Mouse (Mus musculus) neural tube, embryonic 12.5 days (tissue): ENCODE results near the gene Lingo3. TPM values are rescaled to one million over a fixed set of nuclear protein-coding genes. Genes with fewer than 3 reads are reported as not detected.
"Not testable (repeated sequence)": the region's sequence is repeated elsewhere in the genome, so short reads cannot be mapped to it uniquely, and the experiment has no call there.

Source experiments
- ATAC-seq: fragments of 200-750 bp; cut with Nextera tagmentation; 2 replicates; pipeline ENCODE4 v1.8.0; 2017; ENCODE audit warnings: low read depth, mild to moderate bottlenecking, moderate TSS enrichment, moderate library complexity; ENCODE audit not compliant: low FRiP score
- H3K27ac ChIP-seq: fragments of 300-500 bp; sonication (generic); 2 replicates; pipeline ENCODE4 v1.5.1; 2016
- H3K27me3 ChIP-seq: fragments of 300-500 bp; sonication (generic); replicated peaks from 2 replicates; pipeline ENCODE4 v1.6.1; 2016; ENCODE audit warnings: mild to moderate bottlenecking
- H3K36me3 ChIP-seq: fragments of 300-500 bp; sonication (generic); 2 replicates; pipeline ENCODE4 v1.6.1; 2016; ENCODE audit warnings: mild to moderate bottlenecking
- H3K4me1 ChIP-seq: fragments of 300-500 bp; sonication (generic); 2 replicates; pipeline ENCODE4 v1.6.1; 2016
- H3K4me2 ChIP-seq: fragments of 300-500 bp; sonication (generic); replicated peaks from 2 replicates; pipeline ENCODE4 v1.6.1; 2016; ENCODE audit warnings: mild to moderate bottlenecking
- H3K4me3 ChIP-seq: fragments of 300-500 bp; sonication (generic); 2 replicates; pipeline ENCODE4 v1.5.1; 2016
- H3K9ac ChIP-seq: fragments of 300-500 bp; sonication (generic); 2 replicates; pipeline ENCODE4 v1.6.1; 2016; ENCODE audit warnings: mild to moderate bottlenecking
- H3K9me3 ChIP-seq: fragments of 300-500 bp; sonication (generic); 2 replicates; pipeline ENCODE4 v1.6.1; 2016; ENCODE audit warnings: mild to moderate bottlenecking
- WGBS: fragments of 180-500 bp; shearing (Covaris S2); methylation state at CpG from one replicate; pipeline ENCODE4 v1.1.7; 2016; 5-methylcytosine and 5-hydroxymethylcytosine counted together
- polyA plus RNA-seq: library from polyadenylated mRNA; unstranded; fragments of >200 nt; fragmentation: Nextera tagmentation; extraction: Ambion mirVana; gene quantifications from 2 replicates; pipeline ENCODE4 v1.2.1, GENCODE M21; 2016

Lingo3 gene
- polyA plus RNA-seq, 1 experiment from 2014 or later: 0.65 TPM

- Histone ChIP-seq H3K4me3 (peak overlapping the region; percentile 87), H3K36me3 (peaks cover 22% of the 10 kb centered on the region), H3K27me3 (no peaks in the 10 kb centered on the region), H3K4me2 (peak overlapping the region; percentile 99), H3K9me3 (no peaks in the 10 kb centered on the region), H3K4me1 (peaks cover 35% of the 10 kb centered on the region), H3K27ac (peak overlapping the region; percentile 64; the same call in 1 of the 2 replicates), H3K9ac (peak overlapping the region; percentile 92)
- 9% methylated on average over 29 of the region's 29 CpGs for WGBS
- ATAC-seq: no peak
Measured at GRCm38 (mm10) chr10:80827063-80827869, 16.6 kb downstream of the Lingo3 start.

- peak within 1 kb of the TSS; percentile 87 for H3K4me3 ChIP-seq
- H3K9ac ChIP-seq: peak within 1 kb of the TSS; percentile 92
- no peaks in the 10 kb centered on the region for H3K9me3 ChIP-seq
- peak within 1 kb of the TSS; percentile 99 for H3K4me2 ChIP-seq
- peak; percentile 97 for ATAC-seq
- H3K36me3 ChIP-seq: peaks cover 22% of the 10 kb centered on the region
- H3K27me3 ChIP-seq: no peaks in the 10 kb centered on the region
- under 1% methylated on average over 80 of the region's 82 CpGs for WGBS
- H3K27ac ChIP-seq: peak within 1 kb of the TSS; percentile 70
- H3K4me1 ChIP-seq: peaks cover 35% of the 10 kb centered on the region
Measured at GRCm38 (mm10) chr10:80826151-80827062, 17.4 kb downstream of the Lingo3 start, which contains the start of gene Oaz1. Gene Oaz1, plus strand, starts transcription at chr10:80826656.

GRCm38 (mm10) chr10:80824827-80825226 is 19.0 kb downstream of the Lingo3 start:
- Histone ChIP-seq H3K27ac (no peak overlapping the region), H3K9me3 (no peaks in the 10 kb centered on the region), H3K4me2 (no peak overlapping the region), H3K9ac (no peak overlapping the region), H3K4me1 (peaks cover 21% of the 10 kb centered on the region), H3K4me3 (no peak overlapping the region), H3K36me3 (peaks cover 12% of the 10 kb centered on the region), H3K27me3 (no peaks in the 10 kb centered on the region)
- no peak for ATAC-seq
- 77% methylated on average over 2 of the region's 2 CpGs for WGBS

- Histone ChIP-seq H3K4me2 (no peak overlapping the region), H3K27ac (no peak overlapping the region), H3K9ac (no peak overlapping the region), H3K4me1 (peaks cover 14% of the 10 kb centered on the region), H3K4me3 (no peak overlapping the region), H3K36me3 (peaks cover 4% of the 10 kb centered on the region), H3K9me3 (no peaks in the 10 kb centered on the region), H3K27me3 (no peaks in the 10 kb centered on the region)
- 71% methylated on average over 8 of the region's 8 CpGs for WGBS
- no peak for ATAC-seq
Measured at GRCm38 (mm10) chr10:80823847-80824643, 19.8 kb downstream of the Lingo3 start.

GRCm38 (mm10) chr10:80823316-80823715 is 20.5 kb downstream of the Lingo3 start:
- H3K36me3 ChIP-seq: peaks cover under 1% of the 10 kb centered on the region; the same call in 1 of the 2 replicates
- no peak overlapping the region for H3K4me2 ChIP-seq
- no peak overlapping the region for H3K4me3 ChIP-seq
- H3K9ac ChIP-seq: no peak overlapping the region
- WGBS: 94% methylated on average over 1 of the region's 1 CpGs
- no peak for ATAC-seq
- H3K27me3 ChIP-seq: no peaks in the 10 kb centered on the region
- no peaks in the 10 kb centered on the region for H3K9me3 ChIP-seq
- no peak overlapping the region for H3K27ac ChIP-seq
- peaks cover 10% of the 10 kb centered on the region for H3K4me1 ChIP-seq

GRCm38 (mm10) chr10:80822528-80822927 is 21.3 kb downstream of the Lingo3 start:
- H3K9me3 ChIP-seq: no peaks in the 10 kb centered on the region
- 92% methylated on average over 5 of the region's 5 CpGs for WGBS
- no peak for ATAC-seq
- H3K4me2 ChIP-seq: no peak overlapping the region
- no peak overlapping the region for H3K27ac ChIP-seq
- peaks cover 2% of the 10 kb centered on the region for H3K4me1 ChIP-seq
- H3K9ac ChIP-seq: no peak overlapping the region
- H3K27me3 ChIP-seq: no peaks in the 10 kb centered on the region
- no peak overlapping the region for H3K4me3 ChIP-seq
- no peaks in the 10 kb centered on the region for H3K36me3 ChIP-seq

- no peak for ATAC-seq
Measured at GRCm38 (mm10) chr10:80821991-80822390, 21.8 kb downstream of the Lingo3 start.

GRCm38 (mm10) chr10:80819406-80819805 is 24.4 kb downstream of the Lingo3 start:
- 70% methylated on average over 3 of the region's 3 CpGs for WGBS
- Histone ChIP-seq H3K36me3 (no peaks in the 10 kb centered on the region), H3K27me3 (no peaks in the 10 kb centered on the region), H3K9me3 (no peaks in the 10 kb centered on the region), H3K9ac (no peak overlapping the region), H3K4me3 (no peak overlapping the region), H3K4me1 (no peaks in the 10 kb centered on the region), H3K27ac (no peak overlapping the region), H3K4me2 (no peak overlapping the region)
- ATAC-seq: no peak

More at GRCm38 (mm10) chr10:80821991-80822390, 21.8 kb downstream of the Lingo3 start:
- H3K4me2 ChIP-seq: no peak overlapping the region
- no peak overlapping the region for H3K27ac ChIP-seq
- WGBS: 46% methylated on average over 2 of the region's 2 CpGs
- H3K36me3 ChIP-seq: no peaks in the 10 kb centered on the region
- no peaks in the 10 kb centered on the region for H3K27me3 ChIP-seq
- H3K9ac ChIP-seq: no peak overlapping the region
- no peaks in the 10 kb centered on the region for H3K9me3 ChIP-seq
- H3K4me3 ChIP-seq: no peak overlapping the region
- H3K4me1 ChIP-seq: no peaks in the 10 kb centered on the region; the same call in 1 of the 2 replicates

GRCm38 (mm10) chr10:80818599-80819281 is 25.1 kb downstream of the Lingo3 start:
- ATAC-seq: no peak
- no peak overlapping the region for H3K9ac ChIP-seq

GRCm38 (mm10) chr10:80817955-80818354 is 25.9 kb downstream of the Lingo3 start:
- H3K27me3 ChIP-seq, H3K27ac ChIP-seq, H3K4me2 ChIP-seq, H3K4me1 ChIP-seq, ATAC-seq, H3K36me3 ChIP-seq, H3K4me3 ChIP-seq, H3K9me3 ChIP-seq, H3K9ac ChIP-seq: not testable (repeated sequence)
- 85% methylated on average over 7 of the region's 7 CpGs for WGBS

More at GRCm38 (mm10) chr10:80818599-80819281, 25.1 kb downstream of the Lingo3 start:
- Histone ChIP-seq H3K27ac (no peak overlapping the region), H3K4me1 (no peaks in the 10 kb centered on the region), H3K9me3 (no peaks in the 10 kb centered on the region), H3K4me3 (no peak overlapping the region), H3K4me2 (no peak overlapping the region), H3K36me3 (no peaks in the 10 kb centered on the region), H3K27me3 (no peaks in the 10 kb centered on the region)
- 62% methylated on average over 6 of the region's 6 CpGs for WGBS

GRCm38 (mm10) chr10:80817164-80817563 is 26.7 kb downstream of the Lingo3 start:
- Histone ChIP-seq H3K9me3 (no peaks in the 10 kb centered on the region), H3K27ac (no peak overlapping the region), H3K27me3 (no peaks in the 10 kb centered on the region), H3K4me2 (no peak overlapping the region), H3K36me3 (no peaks in the 10 kb centered on the region), H3K4me3 (no peak overlapping the region), H3K9ac (no peak overlapping the region), H3K4me1 (no peaks in the 10 kb centered on the region)
- WGBS: 71% methylated on average over 2 of the region's 2 CpGs
- no peak for ATAC-seq
